Mouse (Mus musculus) midbrain, postnatal 0 days (tissue): ENCODE results near the gene Vapb. TPM values are rescaled to one million over a fixed set of nuclear protein-coding genes. Genes with fewer than 3 reads are reported as not detected.

Experiments
- ATAC-seq: fragments of 200-750 bp; cut with Nextera tagmentation; 2 replicates; pipeline ENCODE4 v1.8.0; 2017; ENCODE audit warnings: moderate number of reproducible peaks, mild to moderate bottlenecking, moderate TSS enrichment, moderate library complexity; ENCODE audit not compliant: low FRiP score
- DNase-seq: peaks from one replicate; pipeline ENCODE4 v3.0.0-alpha.2; 2015; ENCODE audit warnings: low spot score
- H3K27ac ChIP-seq: fragments of 300-500 bp; sonication (generic); 2 replicates; pipeline ENCODE4 v1.5.1; 2014; ENCODE audit warnings: low read depth, mild to moderate bottlenecking, low read length, mixed read lengths
- H3K27me3 ChIP-seq: fragments of 300-500 bp; sonication (generic); 2 replicates; pipeline ENCODE4 v1.6.1; 2014; ENCODE audit warnings: low read length, control low read depth, mixed read lengths; ENCODE audit not compliant: insufficient read depth
- H3K36me3 ChIP-seq: fragments of 300-500 bp; sonication (generic); 2 replicates; pipeline ENCODE4 v1.6.1; 2014; ENCODE audit warnings: low read length, control low read depth, mixed read lengths; ENCODE audit not compliant: insufficient read depth
- H3K4me1 ChIP-seq: fragments of 300-500 bp; sonication (generic); 2 replicates; pipeline ENCODE4 v1.6.1; 2014; ENCODE audit warnings: mild to moderate bottlenecking, control low read depth, antibody characterized with exemption, low read length, mixed read lengths; ENCODE audit not compliant: insufficient read depth
- H3K4me2 ChIP-seq: fragments of 300-500 bp; sonication (generic); 2 replicates; pipeline ENCODE4 v1.6.1; 2014; ENCODE audit warnings: low read depth, mild to moderate bottlenecking, low read length, mixed read lengths; ENCODE audit not compliant: poor library complexity, severe bottlenecking
- H3K4me3 ChIP-seq: fragments of 300-500 bp; sonication (generic); 2 replicates; pipeline ENCODE4 v1.5.1; 2014; ENCODE audit warnings: low read depth, mild to moderate bottlenecking, low read length, moderate library complexity
- H3K9ac ChIP-seq: fragments of 300-500 bp; sonication (generic); replicated peaks from 2 replicates; pipeline ENCODE4 v1.6.1; 2014; ENCODE audit warnings: mild to moderate bottlenecking, low read length, moderate library complexity, mixed read lengths; ENCODE audit not compliant: poor library complexity, severe bottlenecking
- H3K9me3 ChIP-seq: fragments of 300-500 bp; sonication (generic); 2 replicates; pipeline ENCODE4 v1.6.1; 2016; ENCODE audit warnings: low read length, control low read depth
- CTCF ChIP-seq: IDR thresholded peaks from 2 replicates; pipeline ENCODE4 v1.5.1; 2016; ENCODE audit warnings: antibody characterized with exemption, mild to moderate bottlenecking
- WGBS: fragments of 180-500 bp; shearing (Covaris S2); extraction: QIAGEN DNeasy Blood & Tissue Kit; methylation state at CpG from one replicate; pipeline ENCODE4 v1.1.7; 2014; 5-methylcytosine and 5-hydroxymethylcytosine counted together
- polyA plus RNA-seq: library from polyadenylated mRNA; unstranded; fragments of >200 nt; fragmentation: Nextera tagmentation; extraction: Ambion mirVana; gene quantifications from 2 replicates; pipeline ENCODE4 v1.2.1, GENCODE M21; 2015
- total RNA-seq: library from RNA; depleted of rRNA; stranded (reverse); fragments of >200 nt; gene quantifications from 2 replicates; pipeline ENCODE4 v1.2.3, GENCODE M21; 2014

Gene Vapb
- total and polyA plus RNA-seq, 2 experiments from 2014 or later = 11.5 to 36.3 TPM

- DNase-seq = no peak
- Histone ChIP-seq H3K36me3 (no peaks in the 10 kb centered on the region), H3K27ac (no peak overlapping the region), H3K9me3 (no peaks in the 10 kb centered on the region), H3K4me2 (no peak overlapping the region), H3K4me1 (no peaks in the 10 kb centered on the region), H3K9ac (no peak overlapping the region), H3K4me3 (no peak overlapping the region), H3K27me3 (no peaks in the 10 kb centered on the region)
- 89% methylated on average over 1 of the region's 1 CpGs for WGBS
- ATAC-seq = no peak
- no peak for TF ChIP-seq CTCF
Measured at GRCm38 (mm10) chr2:173799513-173799912, 62.2 kb downstream of the Vapb start.

- no peaks in the 10 kb centered on the region for H3K27me3 ChIP-seq
- H3K9ac ChIP-seq = no peak overlapping the region
- no peak overlapping the region for H3K27ac ChIP-seq
- H3K9me3 ChIP-seq = no peaks in the 10 kb centered on the region
- no peak overlapping the region for H3K4me3 ChIP-seq
- H3K36me3 ChIP-seq = no peaks in the 10 kb centered on the region
- ATAC-seq = no peak
- no peak for DNase-seq
- H3K4me1 ChIP-seq = no peaks in the 10 kb centered on the region
- WGBS = 85% methylated on average over 9 of the region's 9 CpGs
- no peak overlapping the region for H3K4me2 ChIP-seq
- TF ChIP-seq CTCF = no peak
Measured at GRCm38 (mm10) chr2:173800566-173800965, 63.3 kb downstream of the Vapb start.

- Histone ChIP-seq H3K4me1 (no peaks in the 10 kb centered on the region), H3K9me3 (no peaks in the 10 kb centered on the region), H3K4me2 (no peak overlapping the region), H3K4me3 (no peak overlapping the region), H3K27me3 (no peaks in the 10 kb centered on the region), H3K36me3 (no peaks in the 10 kb centered on the region), H3K27ac (no peak overlapping the region), H3K9ac (no peak overlapping the region)
- DNase-seq (no peak), ATAC-seq (no peak)
- WGBS = 79% methylated on average over 10 of the region's 11 CpGs
- TF ChIP-seq CTCF = no peak
Measured at GRCm38 (mm10) chr2:173801405-173801876, 64.1 kb downstream of the Vapb start.

DNA sequence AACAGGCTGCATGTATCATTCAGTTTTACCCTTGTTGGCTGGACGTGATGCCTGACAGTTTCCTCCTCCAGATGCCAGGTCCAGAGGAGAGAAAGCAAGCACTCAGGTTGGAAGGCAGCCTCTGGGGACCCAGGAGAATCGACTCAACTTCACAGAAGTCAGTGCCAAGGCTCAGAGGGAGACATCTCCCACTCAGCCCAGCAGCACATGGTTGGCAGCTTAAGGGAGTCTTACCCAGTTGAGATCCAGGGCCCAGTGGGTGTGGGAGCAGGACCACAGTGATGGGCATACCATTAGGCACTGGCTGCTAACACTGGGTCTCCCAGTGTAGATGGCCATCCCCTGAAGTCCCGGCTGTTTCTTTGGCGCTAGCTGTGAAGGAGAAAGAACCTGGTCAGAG, 64.9 kb downstream of the Vapb start:
- Histone ChIP-seq H3K9ac (no peak overlapping the region), H3K4me3 (no peak overlapping the region), H3K4me2 (no peak overlapping the region), H3K9me3 (no peaks in the 10 kb centered on the region), H3K36me3 (no peaks in the 10 kb centered on the region), H3K27me3 (no peaks in the 10 kb centered on the region), H3K4me1 (no peaks in the 10 kb centered on the region), H3K27ac (no peak overlapping the region)
- ATAC-seq (no peak), DNase-seq (no peak)
- no peak for TF ChIP-seq CTCF
- 87% methylated on average over 4 of the region's 4 CpGs for WGBS

GRCm38 (mm10) chr2:173802956-173803355, 65.6 kb downstream of the Vapb start:
- no peak for DNase-seq
- H3K36me3 ChIP-seq = no peaks in the 10 kb centered on the region

DNA sequence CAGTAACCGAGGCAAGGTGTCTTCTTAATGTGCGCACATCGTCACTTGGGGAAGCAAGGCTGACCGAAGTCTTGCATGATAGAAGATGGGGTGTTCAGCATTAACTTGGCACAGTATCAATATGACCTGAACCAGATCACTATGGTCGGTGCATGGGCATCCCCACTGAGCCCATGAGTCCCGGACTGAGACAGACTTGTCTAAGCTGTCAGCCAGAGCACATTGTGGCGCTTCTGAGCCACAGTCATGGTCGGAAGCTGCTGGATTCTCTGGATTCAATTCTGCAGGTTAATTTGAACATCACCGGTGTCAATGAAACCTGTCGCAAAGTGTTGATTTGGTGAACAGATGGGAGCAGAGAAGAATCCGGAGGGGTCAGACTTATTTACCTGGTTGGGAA, 66.5 kb downstream of the Vapb start:
- Histone ChIP-seq H3K4me3 (no peak overlapping the region), H3K27me3 (no peaks in the 10 kb centered on the region)
- WGBS = 93% methylated on average over 11 of the region's 11 CpGs

More at GRCm38 (mm10) chr2:173802956-173803355, 65.6 kb downstream of the Vapb start:
- no peaks in the 10 kb centered on the region for H3K27me3 ChIP-seq
- no peak for TF ChIP-seq CTCF
- H3K4me2 ChIP-seq = no peak overlapping the region
- H3K4me3 ChIP-seq = no peak overlapping the region
- H3K4me1 ChIP-seq = no peaks in the 10 kb centered on the region
- H3K27ac ChIP-seq = no peak overlapping the region
- no peaks in the 10 kb centered on the region for H3K9me3 ChIP-seq
- 67% methylated on average over 3 of the region's 3 CpGs for WGBS
- no peak for ATAC-seq
- no peak overlapping the region for H3K9ac ChIP-seq

More for the DNA sequence above, 66.5 kb downstream of the Vapb start:
- no peak for DNase-seq
- no peak for ATAC-seq
- H3K4me2 ChIP-seq = no peak overlapping the region
- no peak for TF ChIP-seq CTCF
- no peaks in the 10 kb centered on the region for H3K36me3 ChIP-seq
- no peak overlapping the region for H3K9ac ChIP-seq
- no peaks in the 10 kb centered on the region for H3K4me1 ChIP-seq
- no peaks in the 10 kb centered on the region for H3K9me3 ChIP-seq
- H3K27ac ChIP-seq = no peak overlapping the region
